Mouse (Mus musculus): ENCODE data around the gene Ccdc34. TPM values are rescaled to one million over a fixed set of nuclear protein-coding genes. Genes with fewer than 3 reads are reported as not detected.

Gene Ccdc34
- polyA plus RNA-seq, 1 experiment = 32.8 TPM

DNA sequence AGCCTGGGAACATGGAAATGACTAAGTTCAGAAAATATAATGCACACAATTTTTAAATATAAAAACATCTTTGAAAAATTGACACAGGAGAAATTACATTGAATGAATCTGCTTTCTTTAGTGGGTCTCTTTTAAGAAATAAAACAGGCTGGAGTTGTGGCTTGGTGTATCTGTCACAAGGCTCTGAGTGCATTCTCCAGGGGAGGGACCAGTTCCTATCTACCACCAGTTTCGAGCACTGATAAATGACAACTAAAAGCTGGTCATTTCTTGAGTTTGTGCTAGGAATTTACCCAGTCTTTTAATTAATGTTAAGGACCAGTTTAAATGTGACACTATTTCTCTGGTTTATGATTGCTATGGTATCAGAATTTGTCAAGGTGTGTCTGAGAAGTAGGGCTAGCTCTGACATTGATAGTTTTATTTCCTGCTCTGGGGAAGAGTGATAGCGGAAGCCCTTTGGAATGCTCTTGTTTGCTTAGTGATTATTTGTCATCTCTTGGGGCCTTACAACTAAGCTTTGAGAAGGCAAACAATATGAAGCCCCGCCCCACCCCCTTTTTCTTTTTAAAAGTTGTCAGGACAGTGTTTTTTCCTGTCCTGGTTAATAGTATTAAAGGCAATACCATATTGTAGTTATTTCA lies 11.9 kb upstream of the Ccdc34 start:
- no peak overlapping the region for H3K27ac ChIP-seq (ENCODE audit: control insufficient read depth, insufficient read depth, low read depth, low read length, poor library complexity)
- TF ChIP-seq CTCF (IDR thresholded peaks at IDR 0.05; ENCODE audit: control insufficient read depth, insufficient read depth, low read length) (no peak), POLR2A (IDR thresholded peaks at IDR 0.05; ENCODE audit: borderline replicate concordance, control insufficient read depth, low read depth, low read length) (no peak)
- H3K4me3 ChIP-seq (replicated peaks; ENCODE audit: control insufficient read depth, low read depth, low read length) = no peak overlapping the region
- peaks cover 2% of the 10 kb centered on the region; the same call in 1 of the 2 replicates for H3K4me1 ChIP-seq (ENCODE audit: control insufficient read depth, insufficient read depth, low read length)
- 75% methylated on average over 3 of the region's 3 CpGs for WGBS

DNA sequence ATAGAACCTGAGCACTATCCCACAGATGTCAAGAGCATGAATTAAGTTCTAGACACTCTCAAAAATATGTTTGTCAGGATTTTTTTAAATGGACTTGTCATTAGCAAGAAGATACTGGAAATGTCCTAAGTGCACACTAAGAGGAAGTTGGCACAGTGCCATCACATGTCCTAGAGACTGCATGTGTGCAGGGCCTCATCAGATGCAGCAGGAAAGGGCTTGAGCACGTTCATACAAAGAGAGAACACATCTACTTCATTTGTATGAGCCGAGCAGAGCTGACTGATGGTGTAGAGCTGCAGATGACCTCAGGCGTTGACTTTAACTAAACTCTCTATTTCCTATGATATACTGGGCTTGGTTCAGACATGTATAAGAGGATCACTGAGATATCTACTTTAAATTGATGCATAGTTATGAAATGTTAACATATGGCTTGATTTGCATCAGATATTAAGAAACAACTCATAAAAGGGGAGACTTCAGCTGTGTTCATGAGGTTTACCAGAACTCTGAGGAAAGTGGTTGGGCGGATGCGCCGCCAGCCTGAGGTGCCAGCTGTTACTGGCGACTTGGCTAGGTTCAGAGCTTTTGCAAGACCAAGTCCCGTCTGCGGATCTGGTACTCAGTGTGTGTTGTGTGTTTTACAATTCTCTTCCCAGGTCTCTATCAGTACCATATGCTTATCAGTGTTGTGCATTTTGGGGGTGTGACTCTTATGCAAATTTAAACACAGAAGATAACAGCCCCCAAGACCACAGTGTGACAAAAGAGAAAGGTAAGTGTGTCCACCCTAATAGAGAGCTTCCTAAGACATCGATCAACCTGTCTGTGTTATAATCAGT lies 10.0 kb upstream of the Ccdc34 start:
- TF ChIP-seq POLR2A (IDR thresholded peaks at IDR 0.05; ENCODE audit: borderline replicate concordance, control insufficient read depth, low read depth, low read length) = no peak
- no peak for TF ChIP-seq CTCF (IDR thresholded peaks at IDR 0.05; ENCODE audit: control insufficient read depth, insufficient read depth, low read length)
- WGBS = 60% methylated on average over 10 of the region's 10 CpGs
- H3K4me3 ChIP-seq (replicated peaks; ENCODE audit: control insufficient read depth, low read depth, low read length) = no peak overlapping the region
- H3K4me1 ChIP-seq (ENCODE audit: control insufficient read depth, insufficient read depth, low read length) = peaks cover 2% of the 10 kb centered on the region; the same call in 1 of the 2 replicates
- no peak overlapping the region for H3K27ac ChIP-seq (ENCODE audit: control insufficient read depth, insufficient read depth, low read depth, low read length, poor library complexity)

DNA sequence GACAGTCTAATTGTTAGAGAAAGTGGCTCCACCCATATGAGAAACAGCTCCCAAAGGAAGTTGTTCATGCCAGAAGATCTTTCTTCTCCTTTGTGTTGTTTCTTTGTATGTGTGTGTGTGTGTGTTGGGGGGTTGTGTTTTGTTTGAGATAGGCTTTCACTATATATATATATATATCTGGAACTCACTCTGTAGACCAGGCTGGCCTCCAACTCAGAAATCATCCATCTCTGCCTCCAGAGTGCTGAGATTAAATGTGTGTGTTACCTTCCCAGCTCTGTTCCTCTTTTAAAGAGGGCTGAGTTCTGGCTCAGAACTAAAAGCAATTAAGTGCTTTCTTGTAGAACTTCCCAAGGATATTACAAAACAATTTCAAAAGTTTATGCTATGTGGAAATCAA lies 8.2 kb upstream of the Ccdc34 start:
- TF ChIP-seq POLR2A (IDR thresholded peaks at IDR 0.05; ENCODE audit: borderline replicate concordance, control insufficient read depth, low read depth, low read length) (no peak), CTCF (IDR thresholded peaks at IDR 0.05; ENCODE audit: control insufficient read depth, insufficient read depth, low read length) (no peak)
- Histone ChIP-seq H3K27ac (ENCODE audit: control insufficient read depth, insufficient read depth, low read depth, low read length, poor library complexity) (no peak overlapping the region), H3K4me3 (replicated peaks; ENCODE audit: control insufficient read depth, low read depth, low read length) (no peak overlapping the region), H3K4me1 (ENCODE audit: control insufficient read depth, insufficient read depth, low read length) (peaks cover 2% of the 10 kb centered on the region; the same call in 1 of the 2 replicates)

DNA sequence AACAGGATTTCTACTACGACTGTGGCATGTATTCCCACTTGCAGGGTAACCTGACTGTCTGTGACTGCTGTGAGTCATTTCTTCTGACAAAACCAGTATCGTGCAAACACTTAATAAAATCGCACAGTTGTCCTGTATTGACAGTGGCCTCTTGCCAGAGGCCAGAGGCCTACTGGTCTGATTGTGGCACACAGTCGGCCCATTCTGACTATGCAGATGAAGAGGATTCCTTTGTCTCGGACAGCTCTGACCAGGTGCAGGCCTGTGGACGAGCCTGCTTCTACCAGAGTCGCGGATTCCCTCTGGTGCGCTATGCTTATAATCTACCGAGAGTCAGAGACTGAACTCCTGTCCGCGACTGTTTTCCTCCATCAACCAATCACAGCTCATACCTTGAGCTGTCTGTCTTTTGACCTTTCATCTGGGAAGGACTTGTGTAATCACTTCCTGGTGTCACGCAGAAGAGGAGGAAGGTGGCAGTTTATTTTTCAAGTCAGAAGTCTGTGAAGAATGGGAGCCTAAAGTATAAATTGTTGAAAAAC lies 5.4 kb upstream of the Ccdc34 start:
- Histone ChIP-seq H3K27ac (ENCODE audit: control insufficient read depth, insufficient read depth, low read depth, low read length, poor library complexity) (no peak overlapping the region), H3K4me1 (ENCODE audit: control insufficient read depth, insufficient read depth, low read length) (peaks cover 2% of the 10 kb centered on the region; the same call in 1 of the 2 replicates), H3K4me3 (replicated peaks; ENCODE audit: control insufficient read depth, low read depth, low read length) (no peak overlapping the region)
- WGBS = 88% methylated on average over 13 of the region's 13 CpGs
- TF ChIP-seq POLR2A (IDR thresholded peaks at IDR 0.05; ENCODE audit: borderline replicate concordance, control insufficient read depth, low read depth, low read length) (no peak), CTCF (IDR thresholded peaks at IDR 0.05; ENCODE audit: control insufficient read depth, insufficient read depth, low read length) (no peak)

DNA sequence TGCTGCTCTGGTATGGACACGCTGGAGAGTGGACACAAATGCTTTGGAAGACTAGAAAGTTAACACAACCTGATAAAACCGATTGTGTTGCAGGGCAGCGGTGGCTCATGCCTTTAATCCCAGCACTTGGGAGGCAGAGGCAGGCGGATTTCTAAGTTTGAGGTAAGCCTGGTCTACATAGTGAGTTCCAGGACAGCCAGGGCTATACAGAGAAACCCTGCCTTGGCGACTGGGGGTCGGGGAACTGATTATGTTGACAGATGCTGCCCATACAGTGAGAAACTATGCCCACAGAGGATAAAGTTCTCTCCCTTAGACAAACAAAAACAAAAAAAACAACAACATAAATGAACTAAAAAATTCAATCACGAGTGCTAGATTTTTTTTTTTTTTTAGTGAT lies 530 bp upstream of the Ccdc34 start:
- Histone ChIP-seq H3K4me1 (ENCODE audit: control insufficient read depth, insufficient read depth, low read length) (no peaks in the 10 kb centered on the region), H3K4me3 (replicated peaks; ENCODE audit: control insufficient read depth, low read depth, low read length) (no peak overlapping the region), H3K27ac (ENCODE audit: control insufficient read depth, insufficient read depth, low read depth, low read length, poor library complexity) (no peak overlapping the region)
- WGBS = 41% methylated on average over 7 of the region's 7 CpGs
- no peak for TF ChIP-seq CTCF (IDR thresholded peaks at IDR 0.05; ENCODE audit: control insufficient read depth, insufficient read depth, low read length)
- no peak for TF ChIP-seq POLR2A (IDR thresholded peaks at IDR 0.05; ENCODE audit: borderline replicate concordance, control insufficient read depth, low read depth, low read length)

DNA sequence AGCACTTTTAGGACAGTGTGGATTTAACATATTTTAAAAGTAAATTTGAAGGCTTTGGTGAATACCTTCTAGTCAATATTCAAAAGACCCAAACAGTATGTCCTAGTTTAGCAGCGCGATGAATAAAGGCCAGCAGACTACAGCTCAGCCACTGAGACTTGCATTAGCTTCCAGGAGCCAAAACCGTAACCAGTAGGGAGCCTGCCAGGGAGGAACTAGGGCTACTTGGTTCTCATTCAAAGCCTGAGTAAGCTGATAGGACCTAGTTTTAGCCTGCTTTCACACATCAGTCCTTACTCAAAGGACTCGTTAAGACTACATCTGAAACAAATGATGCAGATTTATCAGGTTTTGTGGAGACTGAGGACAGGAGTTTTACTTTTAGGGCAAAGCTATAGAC lies 2.0 kb downstream of the Ccdc34 start:
- Histone ChIP-seq H3K4me1 (ENCODE audit: control insufficient read depth, insufficient read depth, low read length) (no peaks in the 10 kb centered on the region), H3K4me3 (replicated peaks; ENCODE audit: control insufficient read depth, low read depth, low read length) (no peak overlapping the region), H3K27ac (ENCODE audit: control insufficient read depth, insufficient read depth, low read depth, low read length, poor library complexity) (no peak overlapping the region)
- TF ChIP-seq CTCF (IDR thresholded peaks at IDR 0.05; ENCODE audit: control insufficient read depth, insufficient read depth, low read length) (no peak), POLR2A (IDR thresholded peaks at IDR 0.05; ENCODE audit: borderline replicate concordance, control insufficient read depth, low read depth, low read length) (no peak)
- WGBS = 91% methylated on average over 4 of the region's 4 CpGs

DNA sequence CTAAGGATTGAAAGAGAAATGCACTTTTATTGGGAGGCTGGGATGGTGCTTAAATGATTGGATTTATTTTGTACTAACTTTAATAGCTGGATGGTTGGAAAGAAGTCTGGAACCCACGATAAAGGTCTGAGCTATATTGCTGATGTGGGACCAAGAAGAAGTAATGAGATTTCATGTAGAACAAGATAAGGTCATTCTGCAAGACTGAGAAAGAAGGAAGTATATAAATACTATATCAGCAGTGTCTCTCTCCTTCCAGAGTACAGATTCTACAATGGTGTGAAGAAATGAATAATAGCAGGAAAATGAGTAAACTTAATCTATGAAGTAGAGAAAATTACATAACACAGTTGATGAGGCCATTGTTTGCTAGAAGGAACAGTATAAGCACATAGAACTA lies 2.8 kb downstream of the Ccdc34 start:
- 68% methylated on average over 1 of the region's 1 CpGs for WGBS
- Histone ChIP-seq H3K4me3 (replicated peaks; ENCODE audit: control insufficient read depth, low read depth, low read length) (no peak overlapping the region), H3K4me1 (ENCODE audit: control insufficient read depth, insufficient read depth, low read length) (no peaks in the 10 kb centered on the region), H3K27ac (ENCODE audit: control insufficient read depth, insufficient read depth, low read depth, low read length, poor library complexity) (no peak overlapping the region)
- TF ChIP-seq POLR2A (IDR thresholded peaks at IDR 0.05; ENCODE audit: borderline replicate concordance, control insufficient read depth, low read depth, low read length) (no peak), CTCF (IDR thresholded peaks at IDR 0.05; ENCODE audit: control insufficient read depth, insufficient read depth, low read length) (no peak)

DNA sequence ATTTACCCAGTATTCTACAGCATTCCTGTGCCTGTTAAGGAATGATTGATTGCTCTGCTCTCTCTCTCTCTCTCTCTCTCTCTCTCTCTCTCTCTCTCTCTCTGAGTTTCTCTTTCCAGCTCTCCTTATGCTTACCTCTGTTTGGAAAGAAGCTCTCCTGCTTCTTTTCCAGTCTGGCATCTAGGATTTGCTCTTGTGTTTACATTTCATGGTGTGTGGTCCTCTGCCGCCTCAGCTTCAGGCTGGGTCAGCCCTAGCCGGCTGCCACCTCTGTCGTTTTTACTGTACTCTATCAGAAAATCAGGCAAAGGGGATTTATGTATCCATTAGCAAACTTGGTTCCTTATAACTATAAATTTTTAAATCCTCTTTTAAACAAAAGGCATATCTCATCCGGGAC lies 18.6 kb downstream of the Ccdc34 start:
- WGBS = 75% methylated on average over 4 of the region's 4 CpGs
- TF ChIP-seq CTCF (IDR thresholded peaks at IDR 0.05; ENCODE audit: control insufficient read depth, insufficient read depth, low read length) (no peak), POLR2A (IDR thresholded peaks at IDR 0.05; ENCODE audit: borderline replicate concordance, control insufficient read depth, low read depth, low read length) (no peak)
- Histone ChIP-seq H3K27ac (ENCODE audit: control insufficient read depth, insufficient read depth, low read depth, low read length, poor library complexity) (no peak overlapping the region), H3K4me3 (replicated peaks; ENCODE audit: control insufficient read depth, low read depth, low read length) (no peak overlapping the region), H3K4me1 (ENCODE audit: control insufficient read depth, insufficient read depth, low read length) (no peaks in the 10 kb centered on the region)

Data from bone marrow, adult 2 months (tissue).